Mouse (Mus musculus) naive thymus-derived CD4-positive, alpha-beta T cell, adult 2 months (primary cell): Measurements from ENCODE around the gene 1810043G02Rik.
"Not testable (repeated sequence)": the region's sequence is repeated elsewhere in the genome, so short reads cannot be mapped to it uniquely, and the experiment has no call there.

Experiments used
- DNase-seq: peaks from one replicate; pipeline ENCODE4 v3.0.0-alpha.2; 2011; ENCODE audit warnings: low read depth

Gene 1810043G02Rik

DNA sequence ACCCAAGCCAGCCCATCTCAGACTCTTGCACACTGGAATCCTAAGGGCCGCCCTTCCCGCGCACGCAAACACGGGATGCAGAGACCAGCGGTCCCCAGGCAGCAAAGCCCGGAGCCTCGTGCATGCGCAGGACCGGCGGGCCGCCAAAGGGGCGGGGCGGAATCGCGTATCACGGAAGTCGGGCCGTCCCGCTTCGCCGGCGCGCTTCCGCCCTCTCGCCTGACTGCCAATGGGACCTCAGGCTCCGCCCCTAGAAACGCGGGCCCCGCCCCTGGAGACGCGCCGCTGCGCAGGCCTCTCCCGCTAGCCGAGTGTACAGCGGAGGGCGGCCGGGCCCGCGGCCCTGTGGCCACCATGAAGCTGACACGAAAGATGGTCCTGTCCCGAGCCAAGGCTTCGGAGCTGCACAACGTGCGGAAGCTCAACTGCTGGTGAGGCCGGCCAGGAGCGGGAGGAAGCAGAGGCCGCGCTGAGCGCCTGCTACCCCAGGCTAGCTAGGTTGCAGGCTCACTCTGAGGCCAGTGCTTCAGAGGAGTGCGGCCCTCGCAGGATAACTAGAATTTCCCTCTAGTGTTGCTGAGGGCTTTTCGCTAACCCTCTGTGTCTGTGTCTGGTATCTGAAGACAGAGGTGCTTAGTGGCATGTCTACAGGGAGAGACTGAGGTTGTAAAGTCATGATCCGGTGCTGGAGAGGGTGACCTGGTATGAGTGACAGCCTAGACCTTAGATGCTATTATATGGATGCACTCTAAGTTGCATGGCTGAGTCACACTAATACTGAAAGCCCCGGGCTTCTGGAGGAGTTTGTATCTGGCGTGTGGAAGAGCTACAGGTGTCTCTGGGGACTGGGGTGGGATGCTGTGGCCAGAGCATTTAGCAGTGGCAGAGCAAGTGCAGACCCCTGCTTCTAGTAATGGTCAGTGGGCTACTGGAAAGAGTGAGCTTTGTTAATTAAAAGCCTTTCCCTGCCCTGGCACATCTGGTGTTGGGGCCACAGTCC is at the start of gene 1810043G02Rik:
Gene 1810043G02Rik, plus strand, starts transcription at position 174 of the 1,000 bp plus-strand sequence.
- peak; percentile 99 for DNase-seq

DNA sequence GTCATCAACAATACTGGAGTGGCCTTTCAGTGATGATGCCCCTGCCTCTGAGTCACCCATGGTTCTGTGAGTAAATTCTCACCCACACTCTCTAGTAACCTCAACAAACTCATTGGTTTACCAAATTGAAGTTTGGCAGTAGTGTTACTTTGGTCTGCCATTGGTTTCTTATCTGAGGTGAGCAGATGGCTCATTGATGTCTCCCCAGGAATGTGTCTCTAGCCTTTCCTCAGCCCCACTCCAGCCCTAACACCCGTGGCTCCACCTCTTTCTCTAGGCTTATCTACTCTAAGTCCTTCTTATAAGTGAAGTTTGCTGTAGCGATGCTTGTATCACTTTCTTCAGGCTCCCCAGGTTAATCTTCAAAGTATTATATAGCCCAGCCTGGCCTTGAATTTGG is 38.6 kb upstream of the 1810043G02Rik start:
- DNase-seq = no peak

DNA sequence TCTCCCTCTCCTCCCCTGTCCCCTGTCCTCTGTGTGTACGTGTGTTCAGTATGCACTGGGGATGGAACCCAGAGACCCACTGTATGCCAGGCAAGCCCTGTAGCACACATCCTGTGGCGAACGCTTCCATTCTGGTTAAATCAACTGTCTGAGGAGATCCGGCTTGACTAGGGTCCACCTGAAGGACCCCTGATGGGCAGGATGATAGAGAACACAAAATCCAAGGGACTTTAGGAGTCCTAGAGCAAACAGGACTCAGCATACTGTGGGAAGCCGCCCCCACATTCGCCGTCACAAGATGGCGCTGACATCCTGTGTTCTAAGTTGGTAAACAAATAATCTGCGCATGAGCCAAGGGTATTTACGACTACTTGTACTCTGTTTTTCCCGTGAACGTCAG is 27.9 kb upstream of the 1810043G02Rik start:
- not testable (repeated sequence) for DNase-seq

DNA sequence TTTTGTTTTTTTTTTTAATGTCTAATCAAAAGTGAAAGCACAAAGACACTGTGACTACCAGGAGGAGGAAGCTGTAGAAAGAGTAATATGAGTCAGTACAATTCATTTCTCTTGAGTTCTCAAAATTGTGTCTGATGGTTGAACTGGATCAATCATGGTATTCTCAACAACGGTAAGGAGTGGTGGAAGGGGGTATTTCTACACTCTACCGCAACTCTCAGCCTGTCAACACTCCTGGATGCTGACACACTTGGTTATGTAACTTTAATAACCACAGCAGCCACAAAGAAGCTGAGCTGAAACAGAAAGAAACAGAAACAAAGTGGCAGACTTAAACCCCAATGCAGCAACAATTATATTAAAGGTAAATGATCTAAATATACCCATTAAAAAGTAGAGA is 15.6 kb upstream of the 1810043G02Rik start:
- no peak for DNase-seq

DNA sequence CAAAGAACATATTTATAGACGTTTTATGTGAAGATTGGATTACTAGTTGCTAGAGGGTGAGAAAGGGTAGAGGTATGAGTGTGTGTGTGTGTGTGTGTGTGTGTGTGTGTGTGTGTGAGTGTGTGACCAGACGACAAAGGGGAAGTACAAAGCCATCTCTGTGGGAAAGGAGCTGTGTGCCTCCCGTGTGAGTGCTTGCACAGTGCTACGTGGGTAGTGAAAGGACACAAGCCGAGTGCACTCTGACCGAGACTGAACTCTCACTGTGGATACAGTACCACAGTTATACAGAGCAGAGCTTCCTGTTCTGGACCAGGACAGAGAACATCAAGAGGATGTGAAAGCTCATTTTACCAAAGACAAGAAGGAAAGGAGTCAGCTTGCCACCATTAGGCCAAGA is 14.4 kb upstream of the 1810043G02Rik start:
- DNase-seq = no peak

DNA sequence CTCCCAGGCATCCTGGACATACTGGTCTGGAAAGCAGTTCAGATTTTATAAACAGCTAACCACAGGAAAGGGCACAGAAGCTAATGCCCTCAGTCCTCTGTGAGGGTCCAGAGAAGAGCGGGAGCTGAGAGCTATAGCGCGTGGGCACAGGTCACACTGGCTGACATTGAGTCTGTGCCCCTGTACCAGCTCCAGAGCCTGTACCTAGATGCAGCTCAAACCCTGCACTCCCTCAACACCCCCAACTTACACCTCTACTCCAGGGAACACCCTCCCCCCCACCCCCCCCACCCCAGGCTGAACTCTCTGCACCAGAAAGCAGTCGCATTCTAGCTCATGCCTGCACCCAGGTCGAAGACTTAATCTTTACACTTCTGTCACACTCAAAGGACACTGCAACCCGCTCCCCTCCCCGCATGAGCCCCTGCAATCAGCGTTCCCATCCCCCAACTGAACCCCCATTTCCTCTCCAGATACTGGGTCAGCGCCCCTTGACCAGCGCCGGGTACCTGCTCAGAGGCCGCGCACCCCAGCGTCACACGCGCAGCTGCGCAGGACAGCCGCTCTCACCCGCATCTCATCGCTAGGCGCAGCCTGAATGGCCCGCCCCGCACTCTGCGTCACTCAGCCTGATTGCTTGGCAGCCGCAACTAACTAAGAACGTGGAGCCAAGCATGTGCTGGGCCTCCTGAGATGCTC is 8.9 kb upstream of the 1810043G02Rik start:
- DNase-seq = peak; percentile 35

DNA sequence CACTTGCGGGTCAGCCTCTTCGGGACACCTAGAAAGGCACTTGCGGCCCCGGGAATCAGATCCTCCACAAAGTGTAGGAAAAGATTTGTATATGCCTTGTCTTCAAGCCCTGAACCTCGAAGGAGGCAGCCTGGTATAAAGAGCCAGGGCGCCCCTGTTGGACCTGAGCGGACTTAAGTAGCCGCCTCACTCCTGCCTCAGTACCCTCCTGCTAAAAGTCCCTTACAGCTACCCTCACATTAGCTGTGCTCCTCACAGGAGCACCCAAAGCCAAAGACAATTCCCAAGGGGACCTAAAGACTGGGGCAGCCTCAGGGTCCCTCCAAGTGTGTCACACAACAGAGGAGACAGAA is 8.4 kb upstream of the 1810043G02Rik start:
- no peak for DNase-seq

DNA sequence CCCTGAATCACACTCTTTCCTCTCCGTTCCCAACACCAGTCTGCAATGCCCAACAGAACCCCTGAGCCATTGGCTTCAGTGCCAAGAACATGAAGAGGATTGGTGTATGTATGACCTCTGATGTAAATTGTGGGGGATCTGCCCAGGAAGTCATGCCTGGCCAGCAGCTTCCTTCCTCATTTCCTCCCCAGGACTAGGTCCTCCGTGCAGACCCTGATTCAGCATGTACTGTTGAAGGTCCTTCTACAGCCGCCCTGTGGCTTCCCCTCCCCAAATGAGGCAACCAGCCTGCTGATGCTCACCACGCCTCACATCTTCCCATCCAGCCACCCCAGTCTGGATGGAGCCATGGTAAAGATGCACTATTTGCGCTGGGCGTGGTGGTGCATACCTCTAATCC is 7.8 kb upstream of the 1810043G02Rik start, which contains the start of gene Trpm2:
Gene Trpm2, minus strand, starts transcription at position 83 of the 400 bp plus-strand sequence.
- no peak for DNase-seq

DNA sequence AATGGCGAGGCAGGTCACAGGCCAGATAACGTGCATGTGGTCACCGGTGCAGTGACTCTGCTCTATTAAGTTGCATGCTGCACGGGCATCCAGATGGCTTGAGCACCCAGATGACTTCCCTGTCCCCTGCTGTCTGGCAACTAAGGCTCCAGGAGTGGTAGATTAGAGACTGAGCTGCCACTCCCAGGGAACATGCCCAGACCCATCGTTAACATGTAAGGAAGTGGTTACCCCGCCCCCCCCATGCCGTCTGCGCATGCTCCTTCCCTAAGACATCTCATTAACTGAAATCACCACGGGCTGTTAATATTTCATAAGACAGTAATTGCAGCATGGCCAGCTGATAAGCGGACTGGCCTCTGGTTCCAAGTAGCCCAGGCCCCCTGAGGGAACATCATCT is 7.1 kb upstream of the 1810043G02Rik start:
- peak; percentile 45 for DNase-seq

DNA sequence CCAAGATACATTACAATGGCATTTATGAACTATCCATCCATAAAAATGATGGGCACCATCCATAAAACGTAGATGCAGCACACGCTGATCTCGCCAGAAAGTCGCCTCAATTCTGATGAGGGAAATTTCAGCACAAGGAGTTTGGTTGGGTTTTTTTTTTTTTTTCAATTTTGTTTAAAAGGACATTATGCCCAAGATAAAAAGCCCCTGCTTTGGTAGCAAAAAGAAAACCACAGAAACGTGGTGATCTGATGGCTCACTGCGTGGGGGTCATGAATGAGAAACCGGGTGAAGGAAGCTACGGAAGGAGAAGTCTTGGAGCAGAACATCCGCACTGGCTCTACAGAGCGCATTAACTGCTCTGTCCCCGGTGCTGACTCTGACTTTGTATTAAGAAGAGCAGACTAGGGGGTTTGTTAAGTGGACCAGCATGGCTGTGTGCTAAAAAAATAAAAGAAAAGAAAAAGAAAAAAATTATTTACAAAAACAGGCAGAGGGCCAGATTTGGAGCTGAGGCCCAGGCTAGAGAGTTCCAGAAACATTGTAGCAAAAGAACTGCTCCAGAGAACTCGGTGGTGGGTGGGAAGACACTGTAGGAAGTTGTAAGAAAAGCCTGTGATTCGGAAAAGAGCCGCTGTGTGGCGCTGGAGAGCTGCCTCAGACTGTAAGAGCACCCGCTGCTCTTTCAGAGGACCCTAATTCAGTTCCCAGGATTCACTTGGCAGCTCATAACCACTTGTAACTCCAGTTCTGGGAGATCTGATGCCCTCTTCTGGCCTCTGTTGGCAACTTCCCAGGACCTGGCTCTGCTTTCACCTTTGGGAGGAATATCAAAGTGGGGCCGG is 6.4 kb upstream of the 1810043G02Rik start:
- DNase-seq = peak; percentile 62

DNA sequence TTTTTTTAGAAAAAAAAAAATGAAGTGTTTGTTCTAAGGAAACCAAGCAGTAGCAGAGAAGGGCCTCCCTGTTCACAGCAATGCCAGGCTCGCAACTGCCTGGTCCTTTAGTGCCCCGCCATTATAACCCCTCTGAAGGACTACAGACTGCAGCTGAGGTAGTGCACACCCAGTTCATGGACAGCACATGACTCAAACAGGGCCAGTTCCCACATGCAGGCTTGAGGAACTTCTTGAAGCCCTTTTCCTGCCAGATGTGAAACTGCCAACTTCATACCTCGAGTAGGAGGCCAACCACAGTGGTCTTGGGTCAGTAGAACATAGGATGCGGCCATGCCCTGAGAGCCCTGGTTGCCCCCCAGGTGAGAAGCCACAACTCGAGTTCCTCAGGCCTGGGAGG is 4.0 kb upstream of the 1810043G02Rik start:
- no peak for DNase-seq

DNA sequence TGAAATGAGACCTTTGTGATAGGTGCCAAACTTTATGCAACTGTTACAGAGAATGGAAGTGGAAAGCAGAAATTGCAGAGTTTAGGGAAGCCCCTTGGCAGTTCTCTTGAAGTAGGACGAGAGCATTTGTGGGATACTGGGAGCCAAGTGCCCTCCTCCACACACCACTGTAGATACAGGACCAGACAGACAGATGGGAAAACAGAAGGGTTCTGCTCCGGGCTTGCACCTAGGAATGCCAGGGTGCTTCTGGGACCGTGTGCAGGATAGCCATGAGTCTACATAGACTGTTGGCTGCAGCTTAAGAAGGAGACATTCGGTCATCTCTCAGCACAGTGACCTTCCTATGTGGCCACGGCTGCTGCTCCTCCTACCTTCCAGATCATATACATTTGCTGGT is 3.5 kb upstream of the 1810043G02Rik start:
- DNase-seq = no peak

DNA sequence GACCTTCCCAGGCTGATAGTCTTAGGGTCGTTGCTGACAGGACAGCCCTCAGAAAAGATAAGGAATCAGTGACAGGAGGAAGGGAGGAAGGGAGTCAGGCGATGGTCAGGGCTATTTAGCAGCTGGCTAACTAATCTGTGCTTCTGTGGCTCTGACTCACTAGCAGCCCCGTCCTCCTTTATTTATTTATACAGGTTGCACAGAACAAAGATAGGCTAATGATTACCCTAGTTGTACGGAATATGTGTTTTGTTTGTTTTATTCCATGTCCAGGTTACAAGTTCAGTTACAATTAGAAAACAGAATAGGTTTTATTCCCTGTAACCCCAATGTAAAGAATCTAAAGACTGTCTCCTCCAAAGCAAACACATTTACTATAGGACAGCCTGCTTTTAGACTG is 2.7 kb upstream of the 1810043G02Rik start:
- DNase-seq = no peak

DNA sequence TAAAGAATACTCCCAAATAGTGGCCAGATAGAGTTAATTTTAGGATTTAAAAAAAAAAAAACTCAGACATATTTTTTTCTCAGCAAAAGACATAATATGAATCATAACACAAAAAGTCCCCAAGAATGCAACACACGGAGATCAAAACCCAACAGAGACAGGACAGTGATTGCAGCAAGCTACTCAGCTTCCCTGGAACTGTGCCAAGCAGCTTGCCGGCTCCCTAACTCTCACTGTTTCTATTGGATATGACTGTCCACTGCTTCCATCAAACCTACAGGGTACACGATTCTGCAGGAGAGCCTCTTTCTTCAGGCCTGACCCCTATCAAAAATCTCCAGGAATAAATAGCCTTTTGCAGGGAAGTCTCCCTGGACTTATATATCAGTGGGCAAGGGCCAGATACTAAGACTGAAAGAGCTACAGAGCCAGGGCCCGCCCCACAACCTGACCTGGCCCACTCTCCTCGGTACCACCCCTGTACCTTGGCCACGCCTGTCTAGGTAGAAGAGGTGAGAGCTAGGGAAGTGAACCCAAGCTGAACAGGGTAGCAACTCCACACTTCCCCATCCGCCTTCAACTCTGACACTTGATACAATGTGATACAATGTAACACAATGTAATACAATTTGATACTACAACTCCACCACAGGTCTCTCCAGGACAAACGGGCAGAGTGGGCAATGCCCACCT is 1.7 kb upstream of the 1810043G02Rik start:
- DNase-seq = no peak

DNA sequence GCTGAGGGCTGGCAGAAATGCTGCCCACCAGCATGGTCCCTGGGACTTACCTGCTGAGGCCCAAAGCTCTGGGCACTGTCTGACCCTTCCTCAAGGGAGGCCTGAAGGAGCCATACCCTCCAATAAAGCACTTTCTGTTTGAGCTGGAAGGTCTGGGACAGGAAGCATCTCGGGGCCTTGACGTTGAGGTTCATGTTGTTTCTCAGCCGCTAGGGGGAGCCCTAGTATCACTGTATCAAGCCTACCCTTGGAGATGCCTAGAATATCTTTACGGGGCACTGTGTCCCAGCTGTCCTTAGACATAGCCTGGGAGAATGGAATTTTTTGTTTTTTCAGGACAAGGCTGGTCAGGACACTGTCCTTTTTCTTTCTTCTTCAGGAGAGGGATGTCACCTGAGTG is 6.3 kb downstream of the 1810043G02Rik start:
- DNase-seq = peak; percentile 92

DNA sequence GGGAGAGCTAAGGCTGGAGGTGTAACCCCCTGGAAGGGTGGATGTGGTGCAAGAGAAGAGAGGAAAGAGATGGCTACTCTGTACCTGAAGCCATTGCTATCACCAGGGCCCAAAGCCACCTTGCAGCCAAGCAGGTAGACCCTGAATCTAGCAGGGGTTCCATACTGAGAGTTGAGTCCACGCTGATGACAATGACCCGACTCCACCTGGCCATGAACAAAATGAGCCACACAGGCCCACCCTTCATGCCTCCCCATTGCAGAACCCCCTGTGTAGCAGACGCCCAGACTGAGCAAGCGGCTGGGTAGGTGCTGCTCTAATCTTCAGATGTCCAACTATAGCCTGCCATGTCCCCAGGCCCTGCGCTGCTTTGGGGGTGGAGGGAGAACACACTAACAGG is 7.5 kb downstream of the 1810043G02Rik start:
- no peak for DNase-seq

DNA sequence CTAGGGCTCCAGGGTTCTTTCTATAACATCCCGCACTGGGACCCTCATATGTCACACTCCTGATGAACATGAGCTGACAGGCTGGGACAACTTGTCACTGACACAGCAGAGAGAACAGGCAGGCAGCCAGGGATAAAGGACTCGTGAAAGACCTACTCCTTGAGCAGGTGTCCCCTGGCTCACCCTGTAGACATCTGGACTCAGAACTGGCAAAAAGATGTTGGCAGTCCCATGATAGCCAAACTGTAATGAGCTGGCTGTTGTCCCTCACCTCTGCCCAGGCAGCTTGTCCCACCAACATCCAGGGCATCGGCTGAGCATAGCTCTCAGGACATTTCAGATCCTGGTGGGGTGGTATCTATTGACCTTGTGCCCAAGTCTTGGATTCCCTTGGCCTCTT is 17.3 kb downstream of the 1810043G02Rik start:
- DNase-seq = no peak

DNA sequence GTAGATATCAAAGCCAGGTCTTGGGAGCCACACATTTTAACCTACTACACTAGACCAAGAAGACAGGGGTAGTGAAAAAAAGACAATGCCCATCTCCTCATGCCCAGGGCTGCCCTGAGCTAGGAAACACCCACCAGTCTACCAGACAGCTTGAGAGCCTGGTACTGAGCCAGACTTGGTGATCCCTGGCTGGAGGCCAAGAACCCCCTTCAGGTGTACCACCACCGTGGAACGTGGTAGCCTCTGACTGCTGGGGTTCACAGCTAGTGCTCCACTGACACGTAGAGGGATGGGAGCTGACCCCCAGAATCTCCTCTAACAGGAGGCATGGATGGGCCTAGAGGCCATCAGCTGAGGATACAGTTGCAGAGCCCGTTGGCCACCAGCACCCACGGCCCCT is 21.9 kb downstream of the 1810043G02Rik start:
- no peak for DNase-seq

DNA sequence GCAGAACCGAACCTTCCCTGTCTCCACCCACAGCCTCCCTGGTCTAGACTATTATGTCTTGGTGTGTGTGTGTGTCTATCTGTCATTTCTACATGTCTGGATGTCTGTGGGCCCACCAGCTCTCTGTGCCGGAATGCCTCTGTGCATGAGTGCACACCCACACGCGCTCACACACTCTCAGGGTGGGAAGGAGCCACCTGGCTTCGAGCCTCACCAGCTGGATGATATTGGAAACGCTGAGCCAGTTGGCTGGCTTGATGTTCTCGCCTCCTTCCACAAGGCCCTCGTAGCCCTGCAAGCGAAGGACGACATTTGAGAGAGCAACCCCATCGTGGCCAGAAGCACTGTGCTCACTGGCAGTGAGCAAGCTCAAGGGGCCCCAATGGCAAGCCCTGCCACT is 23.5 kb downstream of the 1810043G02Rik start:
- DNase-seq = no peak

DNA sequence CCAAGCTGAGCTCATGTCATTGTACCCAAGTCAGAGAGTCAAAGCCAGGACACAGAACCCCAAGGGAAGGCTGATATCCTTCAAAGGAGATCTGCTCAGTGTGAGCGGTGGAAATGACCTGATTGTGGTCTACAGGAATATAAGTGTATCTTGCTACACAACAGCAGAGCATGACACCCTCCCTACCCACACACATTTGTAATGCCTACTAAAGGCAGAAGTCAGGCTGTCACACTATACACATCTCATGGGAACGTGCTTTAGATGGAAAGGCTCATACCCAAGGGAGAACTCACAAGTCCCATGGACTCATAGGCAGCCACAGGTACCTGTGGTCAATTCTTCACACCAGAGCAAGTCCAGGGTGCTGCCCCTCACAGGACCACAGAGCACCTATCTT is 24.0 kb downstream of the 1810043G02Rik start:
- DNase-seq = no peak

DNA sequence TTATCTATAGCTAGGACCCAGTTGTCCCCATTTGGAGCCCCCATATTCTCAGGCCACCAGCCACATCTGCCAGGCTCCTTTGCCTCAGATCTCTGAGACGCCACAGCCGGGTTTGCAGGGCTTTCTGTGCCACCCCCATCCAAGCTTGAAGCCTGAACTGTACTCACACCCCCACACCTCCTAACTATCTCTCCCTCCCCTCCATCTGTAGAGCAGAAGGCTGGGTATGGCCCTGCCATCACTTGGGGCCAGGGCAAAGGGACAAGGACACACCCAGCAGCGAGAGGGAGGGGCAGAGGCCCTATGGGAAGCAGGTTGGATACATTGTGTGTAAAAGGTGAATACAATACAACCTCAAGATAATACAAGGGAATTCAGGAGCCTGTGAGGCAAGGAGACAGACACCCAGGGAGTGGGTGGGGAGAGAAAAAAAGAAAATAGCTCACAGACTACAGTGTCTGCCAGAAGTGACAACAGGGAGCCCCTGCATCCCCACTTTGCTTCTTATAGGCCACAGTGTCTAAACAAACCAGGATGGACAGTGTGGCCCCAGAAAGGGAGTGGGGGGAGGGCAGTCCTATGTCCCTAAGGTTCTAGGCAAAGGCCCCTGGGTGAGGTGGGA is 26.3 kb downstream of the 1810043G02Rik start:
- DNase-seq = no peak
